Mouse (Mus musculus): ENCODE measurements around the gene Tmem104. TPM values are rescaled to one million over a fixed set of nuclear protein-coding genes. Genes with fewer than 3 reads are reported as not detected.

Tmem104 gene
- total RNA-seq, 4 experiments from 2014 or later, result 4.3 to 7.2 (median 6.3) TPM

GRCm38 (mm10) chr11:115229021-115229930 is 42.0 kb downstream of the Tmem104 start:
- DNase-seq (ENCODE audit: low spot score in 2 of 2), result peak in 1 of 2 experiments; percentile 62

GRCm38 (mm10) chr11:115231168-115231915 is 44.1 kb downstream of the Tmem104 start:
- DNase-seq (ENCODE audit: low spot score in 2 of 2), result no peak

GRCm38 (mm10) chr11:115231924-115232323 is 44.6 kb downstream of the Tmem104 start:
- DNase-seq (ENCODE audit: low spot score in 2 of 2), result no peak

GRCm38 (mm10) chr11:115232889-115233288 is 45.6 kb downstream of the Tmem104 start:
- DNase-seq (ENCODE audit: low spot score in 2 of 2), result no peak

- no peak for DNase-seq (ENCODE audit: low spot score in 2 of 2)
Observed at GRCm38 (mm10) chr11:115233526-115234290, 46.4 kb downstream of the Tmem104 start.

- DNase-seq (ENCODE audit: low spot score in 2 of 2), result no peak
Observed at GRCm38 (mm10) chr11:115234320-115235044, 47.2 kb downstream of the Tmem104 start.

- no peak for DNase-seq (ENCODE audit: low spot score in 2 of 2)
Observed at GRCm38 (mm10) chr11:115236570-115236969, 49.3 kb downstream of the Tmem104 start.

- DNase-seq (ENCODE audit: low spot score in 2 of 2), result peak; percentile 65 to 85
Observed at GRCm38 (mm10) chr11:115241402-115241801, 54.1 kb downstream of the Tmem104 start.

- DNase-seq (ENCODE audit: low spot score in 2 of 2), result no peak
Observed at GRCm38 (mm10) chr11:115242746-115243145, 55.5 kb downstream of the Tmem104 start.

GRCm38 (mm10) chr11:115243783-115244182 is 56.5 kb downstream of the Tmem104 start:
- DNase-seq (ENCODE audit: low spot score in 2 of 2), result no peak

- DNase-seq (ENCODE audit: low spot score in 2 of 2), result no peak
Observed at GRCm38 (mm10) chr11:115244840-115245239, 57.6 kb downstream of the Tmem104 start.

GRCm38 (mm10) chr11:115246386-115246785 is 59.1 kb downstream of the Tmem104 start:
- DNase-seq (ENCODE audit: low spot score in 2 of 2), result no peak

GRCm38 (mm10) chr11:115247240-115247639 is 60.0 kb downstream of the Tmem104 start:
- DNase-seq (ENCODE audit: low spot score in 2 of 2), result no peak

GRCm38 (mm10) chr11:115247945-115248344 is 60.7 kb downstream of the Tmem104 start:
- DNase-seq (ENCODE audit: low spot score in 2 of 2), result no peak

GRCm38 (mm10) chr11:115249721-115250404 is 62.6 kb downstream of the Tmem104 start:
- no peak for DNase-seq (ENCODE audit: low spot score in 2 of 2)

GRCm38 (mm10) chr11:115250405-115251090 is 63.3 kb downstream of the Tmem104 start:
- no peak for DNase-seq (ENCODE audit: low spot score in 2 of 2)

- DNase-seq (ENCODE audit: low spot score in 2 of 2), result no peak
Observed at GRCm38 (mm10) chr11:115251258-115251657, 64.0 kb downstream of the Tmem104 start.

GRCm38 (mm10) chr11:115257775-115258510 is 70.7 kb downstream of the Tmem104 start:
- DNase-seq (ENCODE audit: low spot score in 2 of 2), result no peak

GRCm38 (mm10) chr11:115259134-115259533 is 71.8 kb downstream of the Tmem104 start:
- no peak for DNase-seq (ENCODE audit: low spot score in 2 of 2)

All from gastrocnemius, adult 8-10 months (tissue).